Mouse (Mus musculus): ENCODE data around the gene Tas2r108.

GRCm38 (mm10) chr6:40471720-40472010 lies 21.7 kb upstream of the Tas2r108 start:
- no peak for TF ChIP-seq GATA1 (IDR thresholded peaks at IDR 0.05; ENCODE audit: borderline replicate concordance, low read length)
- no peak for TF ChIP-seq FLI1 (IDR thresholded peaks at IDR 0.05; ENCODE audit: low read length)
